Mouse (Mus musculus): ENCODE measurements at regions not wholly inside any gene's neighbourhood (a gene's known extent, or its start where the extent isn't known, plus 50 kb on each side); places are given as distances from the start of the nearest gene placed in this dataset.

GRCm38 (mm10) chr15:88379342-88379741 is 220.8 kb upstream of the Zdhhc25 start:
- no peak for DNase-seq

GRCm38 (mm10) chr15:88379951-88380623 is 220.0 kb upstream of the Zdhhc25 start:
- no peak for DNase-seq

- DNase-seq = no peak
Observed at GRCm38 (mm10) chr15:88381419-88381818, 218.7 kb upstream of the Zdhhc25 start.

DNA sequence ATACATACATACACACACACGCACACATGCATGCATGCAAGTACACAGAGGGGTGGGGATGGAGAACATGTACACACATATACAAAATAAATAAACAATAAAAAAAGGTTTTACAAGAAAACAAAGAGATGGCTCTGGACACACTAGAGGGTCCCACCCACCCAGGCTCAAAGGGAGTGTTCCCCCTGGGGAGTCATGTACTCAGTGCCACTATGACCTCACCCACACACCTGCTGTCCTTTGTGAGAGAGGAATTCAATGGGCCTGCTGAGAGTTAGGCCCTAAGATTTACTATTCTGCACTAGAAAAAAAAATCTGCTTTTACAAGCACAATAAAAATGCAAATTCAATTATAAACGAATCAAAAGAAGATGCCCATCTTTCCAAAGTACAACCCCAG is 214.2 kb upstream of the Zdhhc25 start:
- DNase-seq = no peak

GRCm38 (mm10) chr15:88386711-88387110 is 213.4 kb upstream of the Zdhhc25 start:
- no peak for DNase-seq

- DNase-seq = no peak
Observed at GRCm38 (mm10) chr15:88391822-88392221, 208.3 kb upstream of the Zdhhc25 start.

GRCm38 (mm10) chr15:88399064-88399463 is 201.0 kb upstream of the Zdhhc25 start:
- no peak for DNase-seq

- no peak for DNase-seq
Observed at GRCm38 (mm10) chr15:88399989-88400388, 200.1 kb upstream of the Zdhhc25 start.

GRCm38 (mm10) chr15:88400787-88401186 is 199.3 kb upstream of the Zdhhc25 start:
- DNase-seq = no peak

DNA sequence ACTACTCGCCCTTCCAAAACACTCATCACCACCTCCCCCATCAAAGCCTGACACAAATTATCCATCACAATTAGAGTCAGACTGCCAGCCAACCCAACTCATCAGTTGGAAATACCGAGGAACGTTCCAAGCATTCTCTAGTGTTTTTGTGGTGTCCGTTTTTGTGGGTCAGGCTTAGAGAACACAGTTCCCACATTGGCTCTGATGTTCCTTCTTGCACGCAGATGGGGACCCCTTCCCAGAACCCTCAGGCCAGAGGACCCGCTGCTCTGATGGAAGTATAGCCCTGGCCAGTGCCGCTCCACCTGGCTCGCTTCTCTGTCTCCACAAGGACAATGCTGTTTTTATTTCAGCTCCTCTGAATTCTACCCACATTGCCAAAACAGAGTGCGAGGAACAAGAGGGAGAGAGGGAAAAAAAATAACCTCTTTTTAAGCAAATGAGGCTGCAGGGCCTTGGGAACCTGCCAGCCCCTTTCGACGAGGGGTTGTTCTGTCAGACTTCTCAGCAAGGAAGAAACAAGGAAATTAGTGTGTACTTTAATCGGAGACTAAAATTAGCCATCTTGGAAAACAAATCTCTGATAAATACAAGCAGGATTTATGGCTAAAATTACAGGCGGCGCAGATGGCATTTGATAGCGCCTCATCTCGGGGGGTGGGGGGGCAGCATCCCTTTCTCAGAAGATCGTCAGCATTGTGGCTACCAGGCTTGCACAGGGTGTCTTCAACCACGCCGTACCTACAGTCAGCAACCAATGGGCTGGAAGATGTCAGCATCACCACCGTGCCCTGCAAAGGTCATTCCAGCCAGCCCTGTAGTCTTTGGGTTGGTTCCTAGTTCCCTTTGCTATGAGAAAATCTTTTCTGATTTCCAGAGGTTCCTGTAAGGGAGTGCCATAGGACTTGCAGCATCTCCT is 191.4 kb upstream of the Zdhhc25 start:
- no peak for DNase-seq

DNA sequence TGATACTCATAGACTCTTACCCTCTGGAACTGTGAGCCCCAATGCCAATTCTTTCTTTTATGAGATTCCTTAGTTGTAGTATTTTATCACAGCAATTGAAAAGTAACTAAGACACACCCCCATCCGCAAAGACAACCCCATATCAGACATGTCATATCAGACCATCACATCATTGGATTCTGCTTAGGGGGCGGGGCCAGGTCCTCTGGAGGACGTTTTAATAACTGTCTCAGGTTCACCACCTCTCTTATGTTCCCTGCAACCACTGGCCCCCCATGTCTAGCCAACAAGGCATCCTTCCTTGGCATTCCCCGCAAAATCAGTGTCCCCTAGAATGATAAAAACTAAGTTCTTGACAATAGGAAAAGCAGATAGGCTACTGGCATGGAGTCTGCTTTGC is 185.9 kb upstream of the Zdhhc25 start:
- DNase-seq = no peak

GRCm38 (mm10) chr15:88418881-88419280 is 181.2 kb upstream of the Zdhhc25 start:
- no peak for DNase-seq

- no peak for DNase-seq
Observed at GRCm38 (mm10) chr15:88428441-88428840, 171.7 kb upstream of the Zdhhc25 start.

DNA sequence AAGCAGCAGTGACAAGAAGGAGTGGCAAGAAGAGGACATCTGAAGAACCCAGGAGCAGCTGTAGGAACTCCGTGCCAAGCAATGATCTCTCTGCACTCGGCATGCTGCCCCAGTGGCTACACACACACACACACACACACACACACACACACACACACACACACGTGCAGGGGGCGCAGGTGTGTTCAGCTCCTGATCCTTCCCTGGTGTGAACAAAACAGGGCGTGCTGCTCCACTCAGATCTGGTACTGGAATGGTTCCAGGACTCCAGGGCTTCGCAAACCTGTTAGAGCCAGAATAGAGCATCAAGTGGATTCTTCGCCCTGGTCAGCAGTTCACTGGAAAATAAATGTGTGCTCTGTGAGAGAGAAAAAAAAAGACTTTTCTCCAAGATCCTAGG is 169.2 kb upstream of the Zdhhc25 start:
- no peak for DNase-seq

GRCm38 (mm10) chr15:88448272-88448671 is 151.8 kb upstream of the Zdhhc25 start:
- DNase-seq = no peak

DNA sequence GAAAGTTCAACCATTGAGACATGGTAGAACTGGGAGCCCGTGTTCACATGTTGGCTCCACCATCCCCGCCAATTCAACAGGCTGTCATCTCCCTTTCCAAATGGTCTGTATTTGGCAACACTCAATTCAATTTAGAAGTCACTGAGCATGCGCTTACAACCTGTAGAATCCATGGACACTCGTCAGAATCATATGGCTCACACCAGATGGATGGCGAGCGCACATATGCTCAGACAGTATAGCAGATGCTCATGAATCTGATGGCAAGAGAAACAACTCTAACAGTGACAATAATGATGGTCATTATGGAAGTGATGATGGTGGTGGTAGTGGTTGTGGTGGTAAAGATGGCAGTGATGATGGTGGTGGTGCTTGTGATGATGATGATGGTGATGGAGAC is 148.9 kb upstream of the Zdhhc25 start:
- no peak for DNase-seq

DNA sequence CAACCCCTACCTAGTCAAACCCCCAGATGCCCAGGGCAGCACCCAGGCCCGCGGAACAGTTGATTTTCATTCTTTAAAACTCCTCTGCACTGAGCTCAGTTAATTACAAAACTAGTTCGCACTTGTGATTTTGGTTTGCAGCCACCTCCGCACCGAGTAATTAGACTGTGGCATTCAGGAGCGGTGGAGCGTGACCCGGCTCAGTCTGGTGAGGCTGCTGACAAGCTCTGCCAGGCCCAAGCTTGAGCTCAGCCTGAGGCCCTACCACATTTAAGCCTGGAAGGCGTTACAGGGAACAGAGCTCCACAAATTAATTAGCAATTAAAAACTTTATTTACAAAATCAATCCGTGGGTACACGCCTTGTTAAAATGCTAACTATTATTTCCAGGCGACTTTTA is 132.0 kb upstream of the Zdhhc25 start:
- no peak for DNase-seq

- DNase-seq = peak in 1 of 2 experiments; percentile 3
Observed at GRCm38 (mm10) chr15:88468810-88469209, 131.3 kb upstream of the Zdhhc25 start.

GRCm38 (mm10) chr15:88469508-88470455 is 130.3 kb upstream of the Zdhhc25 start:
- DNase-seq = no peak

DNA sequence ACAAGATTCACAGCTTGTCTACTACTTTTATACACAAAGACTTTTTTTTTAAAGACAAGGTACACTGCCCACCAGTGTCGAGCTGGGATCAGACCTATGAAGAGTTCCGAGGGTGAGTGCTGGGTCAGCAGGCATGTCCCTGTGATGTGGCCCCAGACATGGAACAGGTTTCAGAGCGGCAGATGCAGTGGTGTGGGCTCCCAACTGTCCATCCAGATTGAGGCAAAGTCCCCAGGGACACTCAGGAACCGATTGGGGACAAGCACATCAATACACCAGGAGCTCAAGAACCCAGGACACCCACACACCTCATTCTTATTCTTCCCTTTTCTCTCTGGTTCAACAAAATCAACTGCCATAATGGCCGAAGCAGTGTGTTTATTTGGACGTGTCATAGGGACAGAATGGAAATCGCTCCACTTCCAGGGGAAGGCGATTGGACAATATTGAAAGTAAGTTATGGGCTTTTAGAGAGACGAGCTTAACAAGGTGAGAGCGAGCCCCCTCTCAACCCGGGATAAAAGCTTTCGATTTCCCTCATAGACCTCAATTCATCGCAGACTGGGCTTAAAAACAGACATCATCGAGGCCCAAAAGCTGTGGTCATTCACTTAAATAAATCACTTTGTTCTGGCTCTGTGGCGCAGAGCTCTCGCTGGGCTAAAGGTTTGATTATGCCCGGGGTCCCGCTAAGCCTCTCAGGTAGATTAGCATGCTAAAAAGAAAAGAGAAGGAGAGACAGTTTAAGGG is 127.6 kb upstream of the Zdhhc25 start:
- no peak for DNase-seq

GRCm38 (mm10) chr15:88473221-88473620 is 126.9 kb upstream of the Zdhhc25 start:
- no peak for DNase-seq

DNA sequence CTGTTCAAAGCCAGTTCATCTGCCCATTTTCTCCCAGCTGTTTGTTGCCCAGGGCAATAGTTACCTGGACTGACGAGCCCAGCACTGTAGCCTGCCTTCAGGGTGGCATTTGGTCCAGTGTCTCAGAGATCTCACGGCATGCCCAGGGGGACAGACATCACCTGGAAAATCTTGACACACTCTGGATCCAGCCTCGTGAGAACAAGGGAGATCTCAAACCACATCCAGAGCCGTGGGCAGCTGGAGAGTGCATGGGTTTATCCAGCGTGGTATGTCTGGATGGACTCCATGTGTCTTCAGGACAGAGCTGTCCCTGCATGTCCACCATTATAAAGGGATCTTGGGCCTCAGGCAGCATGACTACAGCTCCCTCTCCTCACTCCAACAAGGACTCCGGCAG is 116.6 kb upstream of the Zdhhc25 start:
- DNase-seq = no peak

Data from spleen, adult 18-20 months (tissue).